Mouse (Mus musculus) left cerebral cortex, adult 9 months (tissue): ENCODE measurements around the gene Slc41a2.
"Not testable (repeated sequence)": the region's sequence is repeated elsewhere in the genome, so short reads cannot be mapped to it uniquely, and the experiment has no call there.

Source experiments
- DNase-seq, 2 experiments: peaks; one replicate each; pipeline ENCODE4 v3.0.0; 2022; ENCODE audit warnings: low spot score in 2 of 2

Gene Slc41a2

GRCm38 (mm10) chr10:83337159-83337951 is at the start of gene Slc41a2:
TSS of gene Slc41a2 (minus strand) at chr10:83337882.
- DNase-seq = peak in 1 of 2 experiments; percentile 55

GRCm38 (mm10) chr10:83385330-83385910 is 47.7 kb upstream of the Slc41a2 start:
- no peak for DNase-seq

- DNase-seq = no peak
Observed at GRCm38 (mm10) chr10:83384456-83385215, 47.0 kb upstream of the Slc41a2 start.

- DNase-seq = no peak
Observed at GRCm38 (mm10) chr10:83383863-83384262, 46.2 kb upstream of the Slc41a2 start.

GRCm38 (mm10) chr10:83382988-83383387 is 45.3 kb upstream of the Slc41a2 start:
- no peak for DNase-seq

- no peak for DNase-seq
Observed at GRCm38 (mm10) chr10:83382528-83382927, 44.8 kb upstream of the Slc41a2 start.

- DNase-seq = no peak
Observed at GRCm38 (mm10) chr10:83380501-83380900, 42.8 kb upstream of the Slc41a2 start.

- DNase-seq = no peak
Observed at GRCm38 (mm10) chr10:83378083-83378833, 40.6 kb upstream of the Slc41a2 start.

GRCm38 (mm10) chr10:83376911-83377682 is 39.4 kb upstream of the Slc41a2 start:
- no peak for DNase-seq

- DNase-seq = not testable (repeated sequence)
Observed at GRCm38 (mm10) chr10:83375458-83375857, 37.8 kb upstream of the Slc41a2 start.

- no peak for DNase-seq
Observed at GRCm38 (mm10) chr10:83374045-83374656, 36.5 kb upstream of the Slc41a2 start.

- no peak for DNase-seq
Observed at GRCm38 (mm10) chr10:83368918-83369317, 31.2 kb upstream of the Slc41a2 start.

GRCm38 (mm10) chr10:83363451-83363850 is 25.8 kb upstream of the Slc41a2 start:
- DNase-seq = no peak

GRCm38 (mm10) chr10:83361643-83362382 is 24.1 kb upstream of the Slc41a2 start:
- peak in 1 of 2 experiments; percentile 24 for DNase-seq

GRCm38 (mm10) chr10:83360356-83360755 is 22.7 kb upstream of the Slc41a2 start:
- no peak for DNase-seq

GRCm38 (mm10) chr10:83359956-83360355 is 22.3 kb upstream of the Slc41a2 start, which contains the start of gene D10Wsu102e:
TSS of gene D10Wsu102e (plus strand) at chr10:83360221.
- DNase-seq = peak; percentile 93 to 98

- no peak for DNase-seq
Observed at GRCm38 (mm10) chr10:83359451-83359850, 21.8 kb upstream of the Slc41a2 start.

- DNase-seq = no peak
Observed at GRCm38 (mm10) chr10:83356416-83356815, 18.7 kb upstream of the Slc41a2 start.

- DNase-seq = peak in 1 of 2 experiments; percentile 37
Observed at GRCm38 (mm10) chr10:83354333-83354719, 16.6 kb upstream of the Slc41a2 start.
